Mouse (Mus musculus): Measurements from ENCODE around the gene Erc2. TPM values are rescaled to one million over a fixed set of nuclear protein-coding genes. Genes with fewer than 3 reads are reported as not detected.

The Erc2 gene
- polyA plus RNA-seq, 1 experiment from 2014 or later, result 4.3 TPM

- WGBS, result 43% methylated on average over 8 of the region's 8 CpGs
- H3K4me2 ChIP-seq (ENCODE audit: low read depth, low read length), result peak overlapping the region; percentile 92
- DNase-seq (ENCODE audit: low spot score) (no peak), ATAC-seq (ENCODE audit: low read depth) (no peak)
- H3K9ac ChIP-seq (ENCODE audit: low read depth, low read length), result no peak overlapping the region
- peaks cover 9% of the 10 kb centered on the region for H3K4me1 ChIP-seq (ENCODE audit: control insufficient read depth, insufficient read depth, low read length)
- no peak overlapping the region; the same call in 1 of the 2 replicates for H3K4me3 ChIP-seq (ENCODE audit: low read depth, low read length)
- peaks cover 11% of the 10 kb centered on the region for H3K27me3 ChIP-seq (replicated peaks; ENCODE audit: control insufficient read depth, insufficient read depth, low read length)
- no peaks in the 10 kb centered on the region for H3K9me3 ChIP-seq (ENCODE audit: control insufficient read depth, low read length)
- no peaks in the 10 kb centered on the region for H3K36me3 ChIP-seq (ENCODE audit: control insufficient read depth, insufficient read depth, low read length)
- no peak overlapping the region for H3K27ac ChIP-seq (replicated peaks; ENCODE audit: low read depth, low read length)
Measured at GRCm38 (mm10) chr14:27621576-27621975, 652 bp upstream of the Erc2 start.

DNA sequence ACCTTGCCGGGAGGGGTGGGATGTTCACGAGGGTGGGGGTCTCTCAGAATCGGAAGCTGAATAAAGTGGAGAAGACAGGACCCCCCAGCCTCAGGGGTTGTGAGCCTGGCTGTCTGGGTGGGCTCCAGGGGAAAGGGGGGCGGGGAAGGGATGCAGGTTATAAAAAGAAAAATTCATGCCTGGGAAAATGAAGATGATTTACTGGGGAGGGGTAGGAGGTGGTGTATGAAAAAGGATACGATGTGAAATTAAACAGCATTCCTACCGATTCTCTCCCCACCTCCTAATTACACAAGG lies 643 bp downstream of the Erc2 start:
- ATAC-seq (ENCODE audit: low read depth), result no peak
- WGBS, result 5% methylated on average over 6 of the region's 6 CpGs
- H3K9ac ChIP-seq (ENCODE audit: low read depth, low read length), result peak overlapping the region; percentile 69
- H3K4me3 ChIP-seq (ENCODE audit: low read depth, low read length), result peak overlapping the region; percentile 68
- H3K4me2 ChIP-seq (ENCODE audit: low read depth, low read length), result peak overlapping the region; percentile 92
- no peaks in the 10 kb centered on the region for H3K9me3 ChIP-seq (ENCODE audit: control insufficient read depth, low read length)
- H3K4me1 ChIP-seq (ENCODE audit: control insufficient read depth, insufficient read depth, low read length), result peaks cover 9% of the 10 kb centered on the region
- no peak for DNase-seq (ENCODE audit: low spot score)
- no peaks in the 10 kb centered on the region for H3K36me3 ChIP-seq (ENCODE audit: control insufficient read depth, insufficient read depth, low read length)
- no peak overlapping the region for H3K27ac ChIP-seq (replicated peaks; ENCODE audit: low read depth, low read length)
- peaks cover 11% of the 10 kb centered on the region for H3K27me3 ChIP-seq (replicated peaks; ENCODE audit: control insufficient read depth, insufficient read depth, low read length)

- peak; percentile 82 for DNase-seq (ENCODE audit: low spot score)
- Histone ChIP-seq H3K36me3 (ENCODE audit: control insufficient read depth, insufficient read depth, low read length) (no peaks in the 10 kb centered on the region), H3K9ac (ENCODE audit: low read depth, low read length) (no peak overlapping the region), H3K4me3 (ENCODE audit: low read depth, low read length) (peak overlapping the region; percentile 68), H3K27me3 (replicated peaks; ENCODE audit: control insufficient read depth, insufficient read depth, low read length) (peaks cover 11% of the 10 kb centered on the region), H3K27ac (replicated peaks; ENCODE audit: low read depth, low read length) (no peak overlapping the region), H3K4me2 (ENCODE audit: low read depth, low read length) (peak overlapping the region; percentile 92), H3K4me1 (ENCODE audit: control insufficient read depth, insufficient read depth, low read length) (peaks cover 9% of the 10 kb centered on the region), H3K9me3 (ENCODE audit: control insufficient read depth, low read length) (no peaks in the 10 kb centered on the region)
- peak; percentile 67 for ATAC-seq (ENCODE audit: low read depth)
- WGBS, result 5% methylated on average over 10 of the region's 10 CpGs
Measured at GRCm38 (mm10) chr14:27623368-27623767, 1.1 kb downstream of the Erc2 start.

DNA sequence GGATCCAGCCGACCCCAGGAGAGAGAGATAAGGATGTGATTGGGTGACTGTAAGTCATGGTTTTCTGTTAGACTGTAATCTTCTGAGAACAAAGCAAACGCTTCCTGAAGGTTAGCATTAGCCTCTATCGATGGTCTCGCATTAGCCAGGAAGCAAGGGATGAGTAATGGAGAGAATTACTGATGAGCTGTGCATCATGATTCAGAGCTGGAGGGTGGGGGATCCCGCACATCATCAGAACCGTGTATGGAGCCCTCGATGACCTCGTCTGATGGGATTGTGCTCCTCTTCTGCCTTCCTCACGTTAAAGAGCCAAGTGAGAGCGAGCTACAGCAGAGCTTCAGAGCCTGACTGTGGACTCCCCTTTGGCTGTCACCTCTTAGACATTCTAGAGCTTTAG lies 6.5 kb downstream of the Erc2 start:
- ATAC-seq (ENCODE audit: low read depth) (no peak), DNase-seq (ENCODE audit: low spot score) (no peak)
- Histone ChIP-seq H3K36me3 (ENCODE audit: control insufficient read depth, insufficient read depth, low read length) (no peaks in the 10 kb centered on the region), H3K4me3 (ENCODE audit: low read depth, low read length) (no peak overlapping the region), H3K9ac (ENCODE audit: low read depth, low read length) (no peak overlapping the region), H3K27me3 (replicated peaks; ENCODE audit: control insufficient read depth, insufficient read depth, low read length) (no peaks in the 10 kb centered on the region), H3K4me2 (ENCODE audit: low read depth, low read length) (no peak overlapping the region), H3K27ac (replicated peaks; ENCODE audit: low read depth, low read length) (no peak overlapping the region), H3K9me3 (ENCODE audit: control insufficient read depth, low read length) (no peaks in the 10 kb centered on the region), H3K4me1 (ENCODE audit: control insufficient read depth, insufficient read depth, low read length) (no peaks in the 10 kb centered on the region)
- WGBS, result 73% methylated on average over 10 of the region's 10 CpGs

DNA sequence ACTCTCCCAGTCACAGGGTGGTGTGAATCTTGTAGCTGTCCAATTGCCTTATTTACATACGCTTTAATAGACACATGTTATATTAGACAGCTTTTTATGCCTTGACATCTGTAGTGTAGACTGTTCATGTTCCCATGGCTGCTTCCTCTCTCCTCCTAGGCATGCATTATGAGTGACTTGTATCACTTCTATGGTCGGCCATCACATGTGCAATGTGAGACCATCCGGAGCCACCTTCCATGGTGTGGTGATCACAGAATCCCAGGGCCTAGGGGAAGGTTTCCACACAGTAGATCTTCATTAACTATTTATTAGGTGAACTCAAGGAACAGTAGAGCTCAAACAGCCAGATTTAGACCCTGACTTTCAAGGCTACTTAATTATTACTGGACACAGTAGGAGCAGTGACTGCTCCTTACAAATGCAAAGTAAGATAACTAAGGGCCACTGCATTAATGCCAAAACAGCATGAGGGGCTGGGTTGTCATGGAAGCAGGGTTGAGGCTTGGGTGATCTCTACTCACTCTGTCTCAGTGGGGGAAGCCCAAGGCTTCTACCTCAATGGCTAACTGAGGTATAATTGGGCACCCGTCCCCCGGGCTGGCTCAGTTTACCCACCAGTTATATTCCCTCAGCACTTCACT lies 7.3 kb downstream of the Erc2 start:
- Histone ChIP-seq H3K36me3 (ENCODE audit: control insufficient read depth, insufficient read depth, low read length) (no peaks in the 10 kb centered on the region), H3K27ac (replicated peaks; ENCODE audit: low read depth, low read length) (no peak overlapping the region), H3K9me3 (ENCODE audit: control insufficient read depth, low read length) (no peaks in the 10 kb centered on the region), H3K27me3 (replicated peaks; ENCODE audit: control insufficient read depth, insufficient read depth, low read length) (no peaks in the 10 kb centered on the region), H3K9ac (ENCODE audit: low read depth, low read length) (no peak overlapping the region), H3K4me3 (ENCODE audit: low read depth, low read length) (no peak overlapping the region), H3K4me1 (ENCODE audit: control insufficient read depth, insufficient read depth, low read length) (no peaks in the 10 kb centered on the region), H3K4me2 (ENCODE audit: low read depth, low read length) (no peak overlapping the region)
- 66% methylated on average over 5 of the region's 5 CpGs for WGBS
- no peak for DNase-seq (ENCODE audit: low spot score)
- no peak for ATAC-seq (ENCODE audit: low read depth)

GRCm38 (mm10) chr14:27630973-27631640 lies 8.9 kb downstream of the Erc2 start:
- H3K4me2 ChIP-seq (ENCODE audit: low read depth, low read length), result no peak overlapping the region
- DNase-seq (ENCODE audit: low spot score), result no peak
- H3K9ac ChIP-seq (ENCODE audit: low read depth, low read length), result no peak overlapping the region
- ATAC-seq (ENCODE audit: low read depth), result no peak
- no peaks in the 10 kb centered on the region for H3K36me3 ChIP-seq (ENCODE audit: control insufficient read depth, insufficient read depth, low read length)
- H3K4me1 ChIP-seq (ENCODE audit: control insufficient read depth, insufficient read depth, low read length), result no peaks in the 10 kb centered on the region
- no peaks in the 10 kb centered on the region for H3K27me3 ChIP-seq (replicated peaks; ENCODE audit: control insufficient read depth, insufficient read depth, low read length)
- no peak overlapping the region for H3K27ac ChIP-seq (replicated peaks; ENCODE audit: low read depth, low read length)
- H3K4me3 ChIP-seq (ENCODE audit: low read depth, low read length), result no peak overlapping the region
- no peaks in the 10 kb centered on the region for H3K9me3 ChIP-seq (ENCODE audit: control insufficient read depth, low read length)
- WGBS, result 57% methylated on average over 9 of the region's 9 CpGs

DNA sequence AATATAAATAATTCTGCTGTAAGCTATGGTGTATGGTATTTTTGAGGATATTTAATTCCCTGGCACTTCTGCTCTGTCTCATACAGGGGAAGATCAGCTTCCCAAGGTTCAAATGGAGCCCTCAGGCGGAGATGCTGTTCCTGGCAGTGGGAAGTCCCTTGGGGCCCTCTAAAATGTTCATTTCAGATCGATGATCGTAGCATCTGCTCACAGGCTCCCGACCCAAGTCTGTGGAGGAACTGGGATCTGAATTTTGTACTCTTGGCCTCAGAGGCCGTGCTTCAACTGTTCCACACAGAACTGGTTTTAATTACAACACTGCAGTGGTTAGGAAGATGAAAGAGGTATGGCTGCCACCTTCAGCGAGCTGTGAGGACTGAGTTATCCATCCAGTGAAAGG lies 12.5 kb downstream of the Erc2 start:
- Histone ChIP-seq H3K9ac (ENCODE audit: low read depth, low read length) (no peak overlapping the region), H3K4me3 (ENCODE audit: low read depth, low read length) (no peak overlapping the region), H3K4me1 (ENCODE audit: control insufficient read depth, insufficient read depth, low read length) (no peaks in the 10 kb centered on the region), H3K36me3 (ENCODE audit: control insufficient read depth, insufficient read depth, low read length) (no peaks in the 10 kb centered on the region), H3K4me2 (ENCODE audit: low read depth, low read length) (no peak overlapping the region), H3K27ac (replicated peaks; ENCODE audit: low read depth, low read length) (no peak overlapping the region), H3K27me3 (replicated peaks; ENCODE audit: control insufficient read depth, insufficient read depth, low read length) (no peaks in the 10 kb centered on the region), H3K9me3 (ENCODE audit: control insufficient read depth, low read length) (no peaks in the 10 kb centered on the region)
- 47% methylated on average over 6 of the region's 6 CpGs for WGBS
- DNase-seq (ENCODE audit: low spot score), result no peak
- no peak for ATAC-seq (ENCODE audit: low read depth)

DNA sequence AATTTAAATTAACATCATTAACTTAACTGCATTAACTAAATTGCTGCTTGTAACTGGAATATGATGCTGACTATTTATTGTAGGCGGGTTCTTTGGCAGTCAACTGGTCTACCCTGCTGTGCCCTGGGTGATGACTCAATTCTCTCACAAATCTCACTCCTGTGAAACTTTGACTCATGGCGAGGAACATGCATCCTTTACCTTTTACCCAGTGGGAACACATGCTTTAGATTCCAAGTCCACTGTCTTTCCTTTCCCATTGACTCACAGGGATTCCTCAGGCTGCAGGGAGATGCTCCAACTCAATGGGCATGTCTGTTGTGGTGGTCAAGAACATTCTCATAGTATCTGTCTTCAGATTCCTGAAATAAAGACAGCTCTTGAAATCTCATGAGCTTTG lies 14.3 kb downstream of the Erc2 start:
- Histone ChIP-seq H3K4me3 (ENCODE audit: low read depth, low read length) (no peak overlapping the region), H3K27ac (replicated peaks; ENCODE audit: low read depth, low read length) (no peak overlapping the region), H3K9me3 (ENCODE audit: control insufficient read depth, low read length) (no peaks in the 10 kb centered on the region), H3K4me2 (ENCODE audit: low read depth, low read length) (no peak overlapping the region), H3K4me1 (ENCODE audit: control insufficient read depth, insufficient read depth, low read length) (no peaks in the 10 kb centered on the region), H3K27me3 (replicated peaks; ENCODE audit: control insufficient read depth, insufficient read depth, low read length) (no peaks in the 10 kb centered on the region), H3K36me3 (ENCODE audit: control insufficient read depth, insufficient read depth, low read length) (no peaks in the 10 kb centered on the region), H3K9ac (ENCODE audit: low read depth, low read length) (no peak overlapping the region)
- WGBS, result 88% methylated on average over 2 of the region's 2 CpGs
- ATAC-seq (ENCODE audit: low read depth), result no peak
- DNase-seq (ENCODE audit: low spot score), result no peak

GRCm38 (mm10) chr14:27641382-27641781 lies 19.2 kb downstream of the Erc2 start:
- DNase-seq (ENCODE audit: low spot score) (no peak), ATAC-seq (ENCODE audit: low read depth) (no peak)
- no peak overlapping the region for H3K27ac ChIP-seq (replicated peaks; ENCODE audit: low read depth, low read length)
- H3K4me2 ChIP-seq (ENCODE audit: low read depth, low read length), result no peak overlapping the region
- WGBS, result 77% methylated on average over 3 of the region's 3 CpGs
- H3K4me3 ChIP-seq (ENCODE audit: low read depth, low read length), result no peak overlapping the region
- H3K27me3 ChIP-seq (replicated peaks; ENCODE audit: control insufficient read depth, insufficient read depth, low read length), result no peaks in the 10 kb centered on the region
- H3K9ac ChIP-seq (ENCODE audit: low read depth, low read length), result no peak overlapping the region
- no peaks in the 10 kb centered on the region for H3K36me3 ChIP-seq (ENCODE audit: control insufficient read depth, insufficient read depth, low read length)
- no peaks in the 10 kb centered on the region for H3K9me3 ChIP-seq (ENCODE audit: control insufficient read depth, low read length)
- H3K4me1 ChIP-seq (ENCODE audit: control insufficient read depth, insufficient read depth, low read length), result no peaks in the 10 kb centered on the region

Data from embryonic facial prominence, embryonic 14.5 days (tissue).